Mouse (Mus musculus) thymus, adult 18-20 months (tissue): ENCODE measurements around the gene Esrp2.

ENCODE experiments used
- DNase-seq, 2 experiments: peaks; one replicate each; pipeline ENCODE4 v3.0.0; 2022; ENCODE audit warnings: mixed read lengths in 2 of 2

Esrp2 gene

GRCm38 (mm10) chr8:106136156-106137130 lies at the start of gene Esrp2:
Gene Esrp2, minus strand, starts transcription at chr8:106136974.
- peak; percentile 48 to 54 for DNase-seq

- no peak for DNase-seq
Measured at GRCm38 (mm10) chr8:106186394-106186793, 49.6 kb upstream of the Esrp2 start.

- DNase-seq = no peak
Measured at GRCm38 (mm10) chr8:106185628-106186270, 49.0 kb upstream of the Esrp2 start.

GRCm38 (mm10) chr8:106178428-106178827 lies 41.7 kb upstream of the Esrp2 start:
- DNase-seq = no peak

- no peak for DNase-seq
Measured at GRCm38 (mm10) chr8:106177594-106177993, 40.8 kb upstream of the Esrp2 start.

- DNase-seq = no peak
Measured at GRCm38 (mm10) chr8:106176891-106177290, 40.1 kb upstream of the Esrp2 start.

GRCm38 (mm10) chr8:106173566-106173965 lies 36.8 kb upstream of the Esrp2 start:
- DNase-seq = no peak

- DNase-seq = no peak
Measured at GRCm38 (mm10) chr8:106169934-106170480, 33.2 kb upstream of the Esrp2 start.

GRCm38 (mm10) chr8:106169017-106169933 lies 32.5 kb upstream of the Esrp2 start:
- DNase-seq = peak in 1 of 2 experiments; percentile 52

- peak; percentile 83 for DNase-seq
Measured at GRCm38 (mm10) chr8:106168356-106169016, 31.7 kb upstream of the Esrp2 start, which contains the start of gene Slc7a6. Gene Slc7a6, plus strand, starts transcription at chr8:106168857.

GRCm38 (mm10) chr8:106165460-106165859 lies 28.7 kb upstream of the Esrp2 start:
- DNase-seq = peak in 1 of 2 experiments; percentile 53

GRCm38 (mm10) chr8:106163251-106163650 lies 26.5 kb upstream of the Esrp2 start:
- DNase-seq = no peak

- DNase-seq = no peak
Measured at GRCm38 (mm10) chr8:106159876-106160275, 23.1 kb upstream of the Esrp2 start.

- no peak for DNase-seq
Measured at GRCm38 (mm10) chr8:106158381-106158780, 21.6 kb upstream of the Esrp2 start.

GRCm38 (mm10) chr8:106157419-106157818 lies 20.6 kb upstream of the Esrp2 start:
- no peak for DNase-seq

GRCm38 (mm10) chr8:106152876-106153275 lies 16.1 kb upstream of the Esrp2 start:
- DNase-seq = no peak

- DNase-seq = no peak
Measured at GRCm38 (mm10) chr8:106151041-106151440, 14.3 kb upstream of the Esrp2 start.

- no peak for DNase-seq
Measured at GRCm38 (mm10) chr8:106150653-106151000, 13.9 kb upstream of the Esrp2 start.

GRCm38 (mm10) chr8:106149801-106150652 lies 13.3 kb upstream of the Esrp2 start, which contains the start of gene Pla2g15:
Gene Pla2g15, plus strand, starts transcription at chr8:106150399.
- peak; percentile 91 for DNase-seq

GRCm38 (mm10) chr8:106149025-106149424 lies 12.3 kb upstream of the Esrp2 start:
- DNase-seq = no peak
